ENCODE assay signal across 22 mouse cellular contexts in genomic region chr16:4444378-4444777, GRCm38 (mm10).
"Had no signal": no experiment of that assay in that cellular context is flagged by ENCODE, and none has a peak within 500 bp of the region (broad histone marks: within the 10 kb centered on the region; RNA-seq: fewer than 3 reads in every experiment).

No protein-coding gene starts in this region.

- H3K27ac ChIP-seq: layer of hippocampus, adult 2 months; limb, embryonic 10.5 days; limb, embryonic 13.5 days; liver, embryonic 12.5 days; liver, embryonic 15.5 days; lung, embryonic 15.5 days; macrophage; midbrain, embryonic 12.5 days; midbrain, embryonic 15.5 days; neural tube, embryonic 12.5 days; neural tube, embryonic 15.5 days; stomach, embryonic 15.5 days had no signal

- H3K36me3 ChIP-seq: limb, embryonic 10.5 days; limb, embryonic 13.5 days; liver, embryonic 12.5 days; liver, embryonic 15.5 days; lung, embryonic 15.5 days; midbrain, embryonic 12.5 days; midbrain, embryonic 15.5 days; neural tube, embryonic 12.5 days; neural tube, embryonic 15.5 days; stomach, embryonic 15.5 days had no signal

- DNase-seq: kidney, postnatal 10 days; kidney, postnatal 4 days; layer of hippocampus, adult 9-11 months; liver; lung, adult 18-20 months; lung, postnatal 10 days; right cerebral cortex, adult 18-20 months; right cerebral cortex, postnatal 25 days; spleen, adult 18-20 months; thymus, postnatal 25 days had no signal

- H3K4me3 ChIP-seq: layer of hippocampus, adult 2 months; limb, embryonic 10.5 days; limb, embryonic 13.5 days; liver, embryonic 12.5 days; liver, embryonic 15.5 days; lung, embryonic 15.5 days; midbrain, embryonic 12.5 days; midbrain, embryonic 15.5 days; neural tube, embryonic 12.5 days; neural tube, embryonic 15.5 days; stomach, embryonic 15.5 days had no signal

- H3K27me3 ChIP-seq: limb, embryonic 13.5 days; lung, embryonic 15.5 days; midbrain, embryonic 12.5 days; midbrain, embryonic 15.5 days; neural tube, embryonic 12.5 days; neural tube, embryonic 15.5 days; stomach, embryonic 15.5 days had no signal

- H3K4me1 ChIP-seq: limb, embryonic 13.5 days; liver, embryonic 15.5 days; lung, embryonic 15.5 days; midbrain, embryonic 12.5 days; midbrain, embryonic 15.5 days; neural tube, embryonic 12.5 days; neural tube, embryonic 15.5 days; stomach, embryonic 15.5 days had no signal
